Mouse (Mus musculus) midbrain, embryonic 15.5 days (tissue): ENCODE data around the gene Kifc1. TPM values are rescaled to one million over a fixed set of nuclear protein-coding genes. Genes with fewer than 3 reads are reported as not detected.
A peak's percentile ranks its signal among the peaks of the same experiment; 100 is the strongest.
"Not testable (repeated sequence)": the region's sequence is repeated elsewhere in the genome, so short reads cannot be mapped to it uniquely, and the experiment has no call there.

ENCODE experiments used
- ATAC-seq: fragments of 200-750 bp; cut with Nextera tagmentation; replicated peaks from 2 replicates; pipeline ENCODE4 v1.8.0; 2017; ENCODE audit warnings: moderate TSS enrichment
- H3K27ac ChIP-seq: fragments of 300-500 bp; sonication (generic); 2 replicates; pipeline ENCODE4 v1.5.1; 2015; ENCODE audit warnings: mild to moderate bottlenecking, inconsistent platforms
- H3K27me3 ChIP-seq: fragments of 300-500 bp; sonication (generic); replicated peaks from 2 replicates; pipeline ENCODE4 v1.6.1; 2015; ENCODE audit warnings: inconsistent platforms
- H3K36me3 ChIP-seq: fragments of 300-500 bp; sonication (generic); replicated peaks from 2 replicates; pipeline ENCODE4 v1.6.1; 2015; ENCODE audit warnings: inconsistent platforms
- H3K4me1 ChIP-seq: fragments of 300-500 bp; sonication (generic); 2 replicates; pipeline ENCODE4 v1.6.1; 2015; ENCODE audit warnings: inconsistent platforms
- H3K4me2 ChIP-seq: fragments of 300-500 bp; sonication (generic); 2 replicates; pipeline ENCODE4 v1.6.1; 2015; ENCODE audit warnings: inconsistent platforms, mild to moderate bottlenecking, moderate library complexity
- H3K4me3 ChIP-seq: fragments of 300-500 bp; sonication (generic); 2 replicates; pipeline ENCODE4 v1.5.1; 2015; ENCODE audit warnings: mild to moderate bottlenecking, inconsistent platforms
- H3K9ac ChIP-seq: fragments of 300-500 bp; sonication (generic); 2 replicates; pipeline ENCODE4 v1.6.1; 2015; ENCODE audit warnings: mild to moderate bottlenecking, inconsistent platforms
- H3K9me3 ChIP-seq: fragments of 300-500 bp; sonication (generic); 2 replicates; pipeline ENCODE4 v1.6.1; 2016; ENCODE audit warnings: inconsistent platforms
- WGBS: fragments of 180-500 bp; shearing (Covaris S2); methylation state at CpG from one replicate; pipeline ENCODE4 v1.1.7; 2015; ENCODE audit warnings: mixed read lengths; 5-methylcytosine and 5-hydroxymethylcytosine counted together
- polyA plus RNA-seq: library from polyadenylated mRNA; unstranded; fragments of >200 nt; fragmentation: Nextera tagmentation; extraction: Ambion mirVana; gene quantifications from 2 replicates; pipeline ENCODE4 v1.2.1, GENCODE M21; 2015

The Kifc1 gene
- polyA plus RNA-seq, 1 experiment from 2014 or later: 2.6 TPM

GRCm38 (mm10) chr17:33908331-33909076 lies 18.0 kb upstream of the Kifc1 start:
- under 1% methylated on average over 42 of the region's 44 CpGs for WGBS
- H3K27ac ChIP-seq: peak overlapping the region; percentile 86
- ATAC-seq: peak; percentile 16

GRCm38 (mm10) chr17:33904835-33905234 lies 14.4 kb upstream of the Kifc1 start, which contains the start of gene Platr17:
Gene Platr17 (plus strand): TSS chr17:33905135.
- 36% methylated on average over 3 of the region's 4 CpGs for WGBS

More at GRCm38 (mm10) chr17:33908331-33909076, 18.0 kb upstream of the Kifc1 start:
- H3K4me1 ChIP-seq: peaks cover 24% of the 10 kb centered on the region
- peak overlapping the region; percentile 82 for H3K9ac ChIP-seq
- peak overlapping the region; percentile 93 for H3K4me2 ChIP-seq
- peaks cover 8% of the 10 kb centered on the region for H3K36me3 ChIP-seq
- peak overlapping the region; percentile 70 for H3K4me3 ChIP-seq
- H3K9me3 ChIP-seq: no peaks in the 10 kb centered on the region
- no peaks in the 10 kb centered on the region for H3K27me3 ChIP-seq

DNA sequence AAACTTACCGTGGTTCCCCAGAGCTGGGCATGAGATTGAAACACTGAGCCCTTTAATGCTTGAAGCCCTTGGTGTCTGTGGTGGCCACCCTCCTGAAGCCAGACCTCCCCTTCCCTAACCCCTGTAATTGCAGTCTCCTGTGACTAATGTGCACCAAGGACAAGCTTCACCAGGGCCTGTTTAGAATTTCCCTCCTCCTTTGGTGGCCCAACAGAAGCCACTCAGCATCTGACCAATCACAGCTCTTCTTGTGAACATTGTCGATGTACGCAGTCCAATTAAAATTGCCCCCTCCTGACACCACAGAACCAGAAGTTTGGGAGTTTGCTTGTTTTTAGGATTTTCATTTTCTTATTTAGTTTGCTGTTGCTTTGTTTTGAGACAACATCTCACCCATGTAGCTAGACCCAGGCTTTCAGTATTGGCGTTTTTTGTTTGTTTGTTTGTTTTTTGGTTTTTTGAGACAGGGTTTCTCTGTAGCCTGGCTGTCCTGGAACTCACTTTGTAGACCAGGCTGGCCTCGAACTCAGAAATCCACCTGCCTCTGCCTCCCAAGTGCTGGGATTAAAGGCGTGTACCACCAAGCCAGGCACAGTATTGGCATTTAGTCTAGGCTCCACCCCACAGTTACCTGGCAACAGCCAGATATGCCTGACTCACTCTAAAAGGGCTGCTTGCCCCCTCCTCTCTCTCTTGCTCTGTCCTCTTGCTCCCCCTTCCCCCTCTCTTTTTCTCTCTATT lies 13.6 kb upstream of the Kifc1 start:
- not testable (repeated sequence) for H3K4me2 ChIP-seq, ATAC-seq, H3K4me1 ChIP-seq, H3K27ac ChIP-seq, H3K9me3 ChIP-seq, H3K27me3 ChIP-seq, H3K36me3 ChIP-seq, H3K9ac ChIP-seq, H3K4me3 ChIP-seq
- WGBS: 74% methylated on average over 6 of the region's 6 CpGs

More at GRCm38 (mm10) chr17:33904835-33905234, 14.4 kb upstream of the Kifc1 start, which contains the start of gene Platr17:
- not testable (repeated sequence) for H3K36me3 ChIP-seq, H3K27me3 ChIP-seq, H3K4me2 ChIP-seq, H3K9ac ChIP-seq, H3K9me3 ChIP-seq, ATAC-seq, H3K27ac ChIP-seq, H3K4me1 ChIP-seq, H3K4me3 ChIP-seq

GRCm38 (mm10) chr17:33902491-33902890 lies 12.0 kb upstream of the Kifc1 start:
- no peak for ATAC-seq
- Histone ChIP-seq H3K27ac (no peak overlapping the region), H3K4me3 (no peak overlapping the region), H3K27me3 (no peaks in the 10 kb centered on the region), H3K4me1 (no peaks in the 10 kb centered on the region; the same call in 1 of the 2 replicates), H3K9me3 (no peaks in the 10 kb centered on the region), H3K9ac (no peak overlapping the region), H3K36me3 (no peaks in the 10 kb centered on the region), H3K4me2 (no peak overlapping the region)
- WGBS: 84% methylated on average over 7 of the region's 7 CpGs

DNA sequence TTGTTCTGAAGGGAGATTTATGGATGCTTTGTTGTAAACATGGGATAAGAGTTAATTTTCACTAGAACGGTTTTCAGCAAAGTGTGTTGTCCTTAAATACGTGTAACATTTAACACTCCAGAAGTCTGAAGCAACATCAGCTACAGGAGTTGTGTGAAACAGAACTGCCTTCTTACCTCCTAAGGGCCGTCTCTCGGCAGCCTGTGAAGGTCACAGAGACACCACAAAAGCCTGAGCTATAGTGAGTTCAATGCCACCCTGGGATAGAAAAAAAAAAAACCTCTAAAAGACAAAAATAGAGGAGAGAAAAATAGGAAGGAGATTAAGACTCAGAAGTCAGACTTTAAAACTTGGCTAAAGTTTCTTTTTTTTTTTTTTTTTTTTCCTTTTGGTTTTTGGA lies 11.6 kb upstream of the Kifc1 start:
- WGBS: 75% methylated on average over 4 of the region's 4 CpGs
- no peaks in the 10 kb centered on the region for H3K36me3 ChIP-seq
- H3K4me2 ChIP-seq: no peak overlapping the region
- H3K9me3 ChIP-seq: no peaks in the 10 kb centered on the region
- no peaks in the 10 kb centered on the region for H3K4me1 ChIP-seq
- H3K9ac ChIP-seq: no peak overlapping the region
- H3K27ac ChIP-seq: no peak overlapping the region
- no peak for ATAC-seq
- H3K27me3 ChIP-seq: no peaks in the 10 kb centered on the region
- H3K4me3 ChIP-seq: no peak overlapping the region

DNA sequence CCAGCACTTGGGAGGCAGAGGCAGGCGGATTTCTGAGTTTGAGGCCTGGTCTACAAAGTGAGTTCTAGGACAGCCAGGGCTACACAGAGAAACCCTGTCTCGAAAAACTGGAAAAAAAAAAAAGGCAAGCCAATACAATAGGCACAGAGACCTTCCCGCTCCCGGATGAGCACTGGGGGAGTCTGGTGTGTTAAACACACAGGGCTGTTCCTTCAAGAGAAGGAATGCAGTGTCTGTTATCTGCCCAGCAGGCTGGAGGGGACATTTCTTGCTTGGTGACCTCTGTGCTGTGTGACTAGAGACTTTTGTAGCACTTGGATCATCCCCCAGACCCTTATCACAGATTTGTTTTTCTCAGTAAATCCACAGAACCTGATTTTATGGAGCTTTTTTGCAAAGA lies 11.2 kb upstream of the Kifc1 start:
- 74% methylated on average over 4 of the region's 4 CpGs for WGBS
- ATAC-seq: no peak
- no peak overlapping the region for H3K4me2 ChIP-seq

GRCm38 (mm10) chr17:33900989-33901314 lies 10.5 kb upstream of the Kifc1 start:
- 82% methylated on average over 4 of the region's 4 CpGs for WGBS

More for the DNA sequence above, 11.2 kb upstream of the Kifc1 start:
- Histone ChIP-seq H3K9me3 (no peaks in the 10 kb centered on the region), H3K4me1 (no peaks in the 10 kb centered on the region), H3K36me3 (no peaks in the 10 kb centered on the region), H3K9ac (no peak overlapping the region), H3K27me3 (no peaks in the 10 kb centered on the region), H3K4me3 (no peak overlapping the region), H3K27ac (no peak overlapping the region)

GRCm38 (mm10) chr17:33900281-33900988 lies 10.0 kb upstream of the Kifc1 start:
- H3K9me3 ChIP-seq: no peaks in the 10 kb centered on the region
- H3K9ac ChIP-seq: no peak overlapping the region
- H3K4me2 ChIP-seq: no peak overlapping the region
- H3K36me3 ChIP-seq: no peaks in the 10 kb centered on the region
- H3K27me3 ChIP-seq: no peaks in the 10 kb centered on the region
- 75% methylated on average over 7 of the region's 7 CpGs for whole genome bisulfite sequencing
- H3K27ac ChIP-seq: no peak overlapping the region
- no peak for ATAC-seq
- H3K4me1 ChIP-seq: no peaks in the 10 kb centered on the region
- H3K4me3 ChIP-seq: no peak overlapping the region

More at GRCm38 (mm10) chr17:33900989-33901314, 10.5 kb upstream of the Kifc1 start:
- ATAC-seq: no peak
- Histone ChIP-seq H3K9ac (no peak overlapping the region), H3K4me2 (no peak overlapping the region), H3K27me3 (no peaks in the 10 kb centered on the region), H3K27ac (no peak overlapping the region), H3K36me3 (no peaks in the 10 kb centered on the region), H3K4me1 (no peaks in the 10 kb centered on the region), H3K9me3 (no peaks in the 10 kb centered on the region), H3K4me3 (no peak overlapping the region)

DNA sequence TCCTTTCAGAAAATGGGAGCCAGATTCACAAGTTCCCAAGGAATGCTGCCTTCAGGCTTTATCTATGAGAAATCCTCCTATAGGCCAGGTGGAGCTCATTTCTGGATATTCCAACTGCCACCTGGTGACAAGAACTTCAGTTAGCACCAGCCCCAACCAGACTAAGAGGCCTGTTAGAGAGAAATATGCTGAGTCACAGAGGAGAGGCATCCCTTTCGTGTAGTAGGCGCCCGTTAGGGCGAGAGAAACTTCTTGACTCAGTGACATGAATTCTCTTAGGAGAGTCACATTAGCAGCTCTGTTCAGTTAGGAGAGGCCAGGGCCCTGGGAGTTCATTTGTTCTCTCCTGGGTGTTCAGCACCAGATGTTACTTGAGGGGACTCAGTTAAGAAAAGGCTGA lies 9.2 kb upstream of the Kifc1 start:
- Histone ChIP-seq H3K27ac (no peak overlapping the region), H3K36me3 (no peaks in the 10 kb centered on the region), H3K4me2 (no peak overlapping the region), H3K4me1 (no peaks in the 10 kb centered on the region), H3K4me3 (no peak overlapping the region), H3K9ac (no peak overlapping the region), H3K27me3 (no peaks in the 10 kb centered on the region), H3K9me3 (no peaks in the 10 kb centered on the region)
- 83% methylated on average over 4 of the region's 4 CpGs for WGBS
- ATAC-seq: no peak

- not testable (repeated sequence) for H3K9me3 ChIP-seq, H3K27ac ChIP-seq, H3K27me3 ChIP-seq, H3K4me2 ChIP-seq, H3K9ac ChIP-seq, H3K4me1 ChIP-seq, H3K36me3 ChIP-seq, ATAC-seq, H3K4me3 ChIP-seq
- 91% methylated on average over 4 of the region's 4 CpGs for WGBS
These were observed 7.7 kb upstream of the Kifc1 start for GRCm38 (mm10) chr17:33898193-33898592.

DNA sequence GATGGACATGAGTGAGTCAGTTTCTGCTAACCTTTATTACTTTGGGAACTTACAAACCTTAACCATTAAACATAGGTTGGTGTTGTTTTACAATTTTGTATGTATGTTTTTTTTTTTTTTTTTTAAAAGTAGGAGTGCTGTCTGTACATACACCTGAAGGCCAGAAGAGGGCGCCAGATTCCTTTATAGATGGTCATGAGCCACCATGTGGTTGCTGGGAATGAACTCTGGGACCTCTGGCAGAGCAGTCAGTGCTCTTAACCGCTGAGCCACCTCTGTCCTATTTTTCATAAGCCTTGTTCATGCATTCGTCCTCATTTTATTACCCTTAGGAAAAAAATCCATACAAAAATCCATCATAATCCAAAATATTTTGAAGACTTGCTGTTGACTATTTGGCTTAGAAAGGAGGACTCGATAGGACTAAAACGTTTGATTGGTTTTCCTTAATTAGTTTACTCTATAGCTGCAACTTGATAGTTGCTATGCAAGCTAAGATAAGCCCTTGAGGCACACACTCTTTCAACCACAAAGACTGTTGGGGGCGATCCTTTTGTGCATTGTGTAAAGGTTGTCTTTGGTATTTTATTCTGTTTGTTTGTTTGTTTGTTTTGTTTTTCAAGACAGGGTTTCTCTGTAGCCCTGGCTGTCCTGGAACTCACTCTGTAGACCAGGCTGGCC lies 6.8 kb upstream of the Kifc1 start:
- H3K27me3 ChIP-seq: no peaks in the 10 kb centered on the region
- no peaks in the 10 kb centered on the region for H3K9me3 ChIP-seq
- H3K36me3 ChIP-seq: no peaks in the 10 kb centered on the region
- H3K4me2 ChIP-seq: no peak overlapping the region
- H3K27ac ChIP-seq: no peak overlapping the region
- ATAC-seq: no peak
- H3K4me3 ChIP-seq: no peak overlapping the region
- WGBS: 46% methylated on average over 6 of the region's 6 CpGs
- no peak overlapping the region for H3K9ac ChIP-seq
- H3K4me1 ChIP-seq: no peaks in the 10 kb centered on the region

DNA sequence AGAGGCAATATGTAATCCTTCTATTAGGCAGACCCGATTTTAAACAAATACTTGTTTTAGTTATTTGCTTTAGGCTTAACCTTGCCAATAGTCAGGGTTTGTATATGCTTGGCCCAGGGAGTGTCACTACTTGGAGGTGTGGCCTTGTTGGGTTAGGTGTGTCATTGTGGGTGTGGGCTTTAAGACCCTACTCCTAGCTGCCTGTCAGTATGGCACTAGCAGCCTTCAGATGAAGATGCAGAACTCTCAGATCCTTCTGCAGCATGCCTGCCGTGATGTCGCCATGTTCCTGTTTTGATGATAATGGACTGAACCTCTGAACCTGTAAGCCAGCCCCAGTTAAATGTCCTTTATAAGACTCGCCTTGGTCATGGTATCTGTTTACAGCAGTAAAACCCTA lies 2.5 kb upstream of the Kifc1 start:
- H3K4me2 ChIP-seq, H3K4me1 ChIP-seq, H3K9me3 ChIP-seq, H3K4me3 ChIP-seq, H3K36me3 ChIP-seq, H3K27ac ChIP-seq, ATAC-seq, H3K9ac ChIP-seq, H3K27me3 ChIP-seq: not testable (repeated sequence)
- WGBS: 75% methylated on average over 4 of the region's 4 CpGs
